Mouse (Mus musculus) right cerebral cortex, postnatal 25 days (tissue): ENCODE measurements around the gene Ankrd44.

Experiments used
- DNase-seq: peaks from one replicate; pipeline ENCODE4 v3.0.0; 2022

Ankrd44 gene

GRCm38 (mm10) chr1:54690291-54690965 is 235.8 kb downstream of the Ankrd44 start:
- no peak for DNase-seq

- DNase-seq = no peak
Observed at GRCm38 (mm10) chr1:54688441-54688840, 237.7 kb downstream of the Ankrd44 start.

- DNase-seq = no peak
Observed at GRCm38 (mm10) chr1:54684316-54684715, 241.9 kb downstream of the Ankrd44 start.

GRCm38 (mm10) chr1:54679556-54679955 is 246.6 kb downstream of the Ankrd44 start:
- no peak for DNase-seq

- DNase-seq = no peak
Observed at GRCm38 (mm10) chr1:54678037-54678436, 248.2 kb downstream of the Ankrd44 start.

GRCm38 (mm10) chr1:54675478-54675877 is 250.7 kb downstream of the Ankrd44 start:
- no peak for DNase-seq

- no peak for DNase-seq
Observed at GRCm38 (mm10) chr1:54667991-54668390, 258.2 kb downstream of the Ankrd44 start.

- DNase-seq = no peak
Observed at GRCm38 (mm10) chr1:54665582-54666405, 260.4 kb downstream of the Ankrd44 start.

GRCm38 (mm10) chr1:54665095-54665494 is 261.1 kb downstream of the Ankrd44 start:
- DNase-seq = no peak

- DNase-seq = no peak
Observed at GRCm38 (mm10) chr1:54660674-54661073, 265.5 kb downstream of the Ankrd44 start.

- no peak for DNase-seq
Observed at GRCm38 (mm10) chr1:54658558-54658957, 267.6 kb downstream of the Ankrd44 start.

- no peak for DNase-seq
Observed at GRCm38 (mm10) chr1:54648237-54648636, 277.9 kb downstream of the Ankrd44 start.

GRCm38 (mm10) chr1:54647335-54647745 is 278.8 kb downstream of the Ankrd44 start:
- no peak for DNase-seq

GRCm38 (mm10) chr1:54640184-54640795 is 285.9 kb downstream of the Ankrd44 start:
- no peak for DNase-seq

- DNase-seq = no peak
Observed at GRCm38 (mm10) chr1:54639506-54640078, 286.6 kb downstream of the Ankrd44 start.

GRCm38 (mm10) chr1:54639076-54639475 is 287.1 kb downstream of the Ankrd44 start:
- DNase-seq = no peak

- no peak for DNase-seq
Observed at GRCm38 (mm10) chr1:54637340-54637739, 288.8 kb downstream of the Ankrd44 start.

GRCm38 (mm10) chr1:54629106-54629505 is 297.1 kb downstream of the Ankrd44 start:
- DNase-seq = no peak

- no peak for DNase-seq
Observed at GRCm38 (mm10) chr1:54614963-54615362, 311.2 kb downstream of the Ankrd44 start.

- no peak for DNase-seq
Observed at GRCm38 (mm10) chr1:54612344-54612743, 313.8 kb downstream of the Ankrd44 start.

GRCm38 (mm10) chr1:54611891-54612290 is 314.3 kb downstream of the Ankrd44 start:
- DNase-seq = no peak

- no peak for DNase-seq
Observed at GRCm38 (mm10) chr1:54606936-54607335, 319.3 kb downstream of the Ankrd44 start.

- DNase-seq = no peak
Observed at GRCm38 (mm10) chr1:54601692-54602091, 324.5 kb downstream of the Ankrd44 start.
